Mouse (Mus musculus) gastrocnemius, postnatal 25 days (tissue): ENCODE data around the gene Cyp1a1. TPM values are rescaled to one million over a fixed set of nuclear protein-coding genes. Genes with fewer than 3 reads are reported as not detected.

Experiments
- DNase-seq: peaks from one replicate; pipeline ENCODE4 v3.0.0; 2022
- long read RNA-seq, 2 experiments: library from polyadenylated mRNA; stranded (forward); transcript quantifications; one replicate each; pipeline ENCODE4 v2.0.0; 2021
- total RNA-seq, 2 experiments: library from RNA; stranded (reverse); gene quantifications; 1 replicate in 1 of 2; 2 replicates in 1 of 2; pipeline ENCODE4 v1.2.3; 2021

Gene Cyp1a1
- under 1 TPM; 0.21 to 0.31 TPM for total RNA-seq
- long read RNA-seq, experiment 1: 0 reads
- long read RNA-seq, experiment 2, partial matches to known transcripts: 1 of 1 reads
- long read RNA-seq, experiment 2, other reads (novel, unspliced or antisense): 0 of 1 reads

GRCm38 (mm10) chr9:57687751-57688150 lies at the start of gene Cyp1a1:
Cyp1a1 (plus strand) TSS chr9:57687928.
- DNase-seq: no peak

DNA sequence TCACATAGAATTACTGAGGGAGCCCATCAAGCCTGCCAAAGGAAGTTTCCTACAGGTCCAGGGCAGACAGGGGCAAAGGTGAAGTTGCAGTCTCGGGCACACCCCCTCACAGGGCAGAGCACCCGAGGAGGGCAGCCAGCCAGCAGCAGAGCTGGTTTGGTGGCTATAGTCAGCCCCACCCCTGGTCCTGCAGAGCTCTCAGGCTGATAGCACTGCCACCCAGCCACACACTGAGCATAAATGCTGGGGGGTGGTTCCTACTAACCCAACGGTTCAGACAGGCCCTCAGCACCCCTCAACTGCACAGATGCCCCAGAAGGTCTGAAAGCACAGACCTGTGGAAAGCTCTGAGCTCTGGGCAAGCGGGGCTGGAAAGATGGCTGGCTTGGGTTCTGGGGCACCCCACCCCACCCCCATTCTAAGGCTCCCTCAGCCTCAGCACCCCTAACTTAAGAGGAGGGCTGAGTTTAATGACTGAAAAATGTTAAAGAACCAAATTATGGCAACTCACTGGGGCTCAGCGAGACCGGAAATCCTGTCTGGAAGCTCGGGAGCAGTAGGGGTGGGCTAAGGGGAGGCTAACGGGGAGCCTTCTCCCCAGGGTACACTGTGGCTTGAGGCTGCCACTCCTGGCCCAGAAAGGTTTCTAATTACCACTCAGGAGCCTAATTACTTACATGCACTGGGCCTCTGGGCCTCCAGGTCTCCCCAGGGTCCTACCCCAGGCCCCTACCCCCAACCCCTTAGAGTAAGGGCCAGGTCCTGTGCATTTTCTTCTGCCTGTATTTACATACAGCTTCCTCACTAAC lies 48.9 kb upstream of the Cyp1a1 start:
- DNase-seq: no peak

GRCm38 (mm10) chr9:57639661-57640328 lies 47.9 kb upstream of the Cyp1a1 start:
- no peak for DNase-seq

- peak; percentile 74 for DNase-seq
Measured at GRCm38 (mm10) chr9:57640384-57640783, 47.3 kb upstream of the Cyp1a1 start.

GRCm38 (mm10) chr9:57641022-57641421 lies 46.7 kb upstream of the Cyp1a1 start:
- DNase-seq: no peak

DNA sequence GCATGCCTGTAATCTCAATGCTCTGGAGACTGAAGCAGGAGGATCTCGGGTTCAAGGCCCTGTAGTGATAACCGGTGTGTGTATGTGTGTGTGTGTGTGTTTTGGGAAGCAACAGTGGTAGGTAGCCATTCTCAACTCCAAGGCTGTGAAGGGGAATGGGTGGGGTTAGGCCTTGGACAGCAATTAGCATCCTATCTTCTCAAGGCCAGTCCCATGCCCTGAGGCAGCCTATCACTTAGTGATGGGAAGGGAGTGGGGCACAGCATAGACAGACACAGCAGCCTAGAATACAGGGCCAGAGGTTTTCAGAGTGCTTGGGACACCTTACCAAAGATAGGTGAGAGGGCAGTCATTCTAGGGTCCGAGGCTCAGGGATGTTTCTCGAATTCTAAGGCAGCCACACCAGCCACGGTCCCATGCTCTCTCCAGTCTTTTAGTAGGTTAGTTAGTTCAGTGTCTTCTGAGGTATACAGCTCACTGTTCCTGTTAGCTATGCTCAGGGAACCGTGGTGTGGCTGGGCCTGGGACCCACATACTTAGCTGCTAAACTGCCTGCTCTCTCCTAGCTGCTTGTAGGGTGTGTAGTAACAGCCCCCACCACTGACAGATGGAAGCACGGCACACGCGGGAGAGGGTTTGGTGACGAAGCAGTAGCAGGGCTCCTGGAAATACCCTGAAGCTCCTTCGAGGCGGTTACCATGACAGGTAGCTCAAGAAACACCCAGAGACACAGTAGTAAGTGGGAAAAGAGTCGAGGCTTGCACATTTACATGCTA lies 45.8 kb upstream of the Cyp1a1 start:
- DNase-seq: no peak

- DNase-seq: no peak
Measured at GRCm38 (mm10) chr9:57643169-57643855, 44.4 kb upstream of the Cyp1a1 start.

DNA sequence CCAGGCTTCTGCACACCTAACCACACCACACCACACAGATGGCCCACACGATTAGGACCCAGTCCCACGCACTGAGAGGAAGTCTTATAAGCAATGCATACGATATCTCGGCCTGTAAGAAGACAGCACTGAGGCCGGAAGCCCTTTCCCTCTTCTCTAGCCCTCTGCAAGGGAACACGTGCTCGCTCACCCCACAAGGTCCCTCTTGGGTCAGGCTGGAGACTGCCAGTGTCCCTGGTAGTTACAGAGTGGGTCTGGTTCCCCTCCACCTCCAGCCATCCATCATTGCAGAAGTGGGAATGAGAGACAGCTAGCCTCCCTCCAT lies 43.9 kb upstream of the Cyp1a1 start:
- no peak for DNase-seq

DNA sequence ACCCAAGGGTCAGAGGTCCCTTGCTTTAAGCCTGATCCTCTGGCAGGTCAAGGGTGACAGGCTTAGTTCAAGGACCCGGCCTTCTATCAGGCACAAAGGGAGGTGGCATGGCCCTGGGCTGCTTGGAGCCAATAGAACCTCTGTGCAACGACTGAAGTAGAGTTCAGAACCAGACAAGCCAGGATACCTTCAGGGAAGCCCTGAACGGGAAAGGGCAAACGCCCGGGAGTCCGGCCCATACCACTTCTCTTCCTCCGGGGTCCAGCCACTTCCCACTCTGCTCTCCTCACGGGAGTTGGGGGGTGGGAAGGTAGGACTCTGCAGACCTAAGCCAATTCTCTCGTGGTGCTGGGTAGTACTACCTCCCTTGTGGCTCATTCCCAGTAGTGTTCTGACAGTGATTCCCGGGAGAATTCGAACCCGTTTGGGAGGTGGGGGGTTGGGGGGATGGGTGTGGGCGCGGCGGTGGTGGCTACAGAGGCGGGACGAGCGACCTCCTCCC lies 43.2 kb upstream of the Cyp1a1 start:
- no peak for DNase-seq

DNA sequence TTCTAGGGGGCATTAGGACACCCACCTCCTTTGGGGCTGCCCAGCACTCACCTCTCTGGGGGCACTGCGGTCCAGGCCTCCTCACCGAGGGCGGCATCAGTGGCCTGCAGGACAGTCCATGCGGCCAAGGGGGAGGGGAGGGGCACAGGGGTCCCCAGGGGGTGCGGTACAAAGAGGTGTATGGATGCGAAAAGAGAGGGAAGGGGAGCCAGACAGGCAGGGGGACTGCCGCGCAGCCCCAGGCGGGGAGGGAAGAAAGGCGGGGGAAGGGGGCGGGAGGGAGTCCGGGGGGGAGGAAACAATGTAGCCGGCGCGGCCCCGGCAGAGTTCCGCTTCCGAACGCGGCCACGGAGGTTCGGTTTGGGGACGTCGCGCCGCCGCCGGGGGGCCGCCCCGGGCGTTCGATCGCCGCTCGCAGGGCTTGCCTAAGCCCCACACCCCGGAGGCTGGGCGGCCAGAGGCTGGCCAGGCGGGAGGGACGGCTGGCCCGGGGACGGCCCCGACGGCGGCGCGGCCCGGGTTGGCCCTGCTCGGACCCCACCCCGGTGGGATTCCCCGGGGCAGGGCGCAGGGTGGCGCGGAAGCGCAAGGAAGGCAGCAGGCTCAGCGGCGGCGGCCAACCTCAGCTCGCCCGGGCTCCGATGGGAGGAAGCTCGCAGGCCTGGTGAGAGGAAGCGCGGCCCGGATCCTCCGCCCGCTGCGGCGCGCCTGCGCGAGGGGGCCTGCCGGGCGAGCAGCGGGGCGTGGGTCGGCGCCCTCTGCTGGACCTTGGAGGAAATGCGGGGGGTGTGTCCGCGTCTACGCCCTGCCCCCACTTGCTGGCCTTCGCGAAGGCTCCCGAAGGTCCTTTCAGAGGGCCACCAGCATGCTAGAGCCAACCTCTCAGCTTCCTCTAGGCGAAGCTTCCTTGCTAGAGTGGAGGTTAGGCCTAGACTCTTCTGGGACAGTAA lies 42.5 kb upstream of the Cyp1a1 start:
- DNase-seq: peak; percentile 92

DNA sequence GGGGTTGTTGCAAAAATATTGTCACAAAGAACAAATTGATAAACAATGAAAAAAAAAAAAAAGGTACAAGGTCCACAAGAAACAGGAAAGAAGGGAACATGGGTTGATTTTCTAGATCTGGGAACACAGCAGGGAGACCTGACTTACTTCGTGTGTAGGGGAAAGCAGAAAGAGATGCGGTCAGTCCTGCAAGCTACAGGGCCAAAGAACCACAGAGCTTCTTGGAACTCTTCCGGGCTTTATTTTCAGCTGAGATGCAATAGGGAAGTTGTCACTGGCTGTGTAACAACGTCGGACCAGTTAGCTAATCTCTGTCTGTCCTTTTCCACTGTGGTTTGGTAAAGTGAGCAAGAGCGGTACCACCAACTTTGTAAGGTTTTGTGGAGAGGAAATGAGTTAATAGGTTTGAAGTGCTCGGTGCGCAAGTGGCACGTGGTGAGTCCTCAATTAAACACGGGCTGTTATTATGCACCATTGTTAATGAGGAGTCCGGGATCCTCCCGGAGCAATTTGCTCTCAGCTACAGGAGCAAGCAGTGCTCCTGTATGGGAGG lies 41.1 kb upstream of the Cyp1a1 start:
- no peak for DNase-seq

- DNase-seq: no peak
Measured at GRCm38 (mm10) chr9:57647286-57648108, 40.2 kb upstream of the Cyp1a1 start.

GRCm38 (mm10) chr9:57650130-57650785 lies 37.5 kb upstream of the Cyp1a1 start:
- no peak for DNase-seq

- no peak for DNase-seq
Measured at GRCm38 (mm10) chr9:57650786-57651311, 36.9 kb upstream of the Cyp1a1 start.

GRCm38 (mm10) chr9:57652351-57652750 lies 35.4 kb upstream of the Cyp1a1 start:
- DNase-seq: no peak

GRCm38 (mm10) chr9:57652855-57653254 lies 34.9 kb upstream of the Cyp1a1 start:
- no peak for DNase-seq

- DNase-seq: no peak
Measured at GRCm38 (mm10) chr9:57653283-57653682, 34.4 kb upstream of the Cyp1a1 start, which contains the start of gene Csk. Csk (minus strand) TSS chr9:57653631.

DNA sequence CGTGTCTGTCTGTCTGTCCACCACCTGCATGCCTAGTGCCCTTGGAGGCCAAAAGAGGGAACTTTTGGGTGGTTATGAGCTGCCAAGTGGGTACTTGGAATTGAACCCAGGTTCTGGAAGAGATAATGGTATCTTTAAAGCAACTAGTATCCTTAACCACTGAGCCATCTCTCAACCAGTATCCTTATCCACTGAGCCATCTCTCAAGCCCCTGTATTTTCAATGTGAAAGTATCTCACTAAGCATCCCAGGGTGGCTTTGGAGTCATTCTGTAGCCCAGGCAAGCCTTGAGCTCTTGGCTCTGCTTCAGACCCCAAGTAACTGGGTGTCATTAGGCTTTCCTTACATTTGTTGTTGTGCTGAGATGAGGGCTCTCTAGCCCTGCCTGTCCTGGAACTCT lies 32.8 kb upstream of the Cyp1a1 start:
- no peak for DNase-seq

DNA sequence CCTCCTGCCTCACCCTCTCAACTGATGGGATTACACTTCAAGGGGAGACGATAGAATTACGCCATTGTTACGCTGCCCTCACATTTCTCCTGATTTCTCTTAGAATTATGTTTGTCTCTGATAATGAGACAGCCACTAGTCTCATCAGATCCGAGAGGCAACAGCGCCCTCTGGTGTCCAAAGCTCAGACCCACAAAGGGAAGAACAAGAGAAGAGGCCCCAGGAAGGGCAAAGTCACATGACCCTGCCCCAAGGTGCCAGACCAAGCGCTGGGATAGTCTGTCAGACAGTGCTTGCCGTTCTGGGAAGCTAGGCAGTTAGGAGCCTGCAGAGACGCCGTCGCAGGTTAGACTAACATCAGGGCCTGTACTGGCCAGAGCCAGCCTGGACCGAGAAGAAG lies 32.0 kb upstream of the Cyp1a1 start:
- DNase-seq: peak; percentile 84
